Mouse (Mus musculus): ENCODE measurements around the gene Csf1. TPM values are rescaled to one million over a fixed set of nuclear protein-coding genes. Genes with fewer than 3 reads are reported as not detected.

Gene Csf1
- polyA plus RNA-seq, 2 experiments from 2014 or later = 11.0 to 23.3 TPM

DNA sequence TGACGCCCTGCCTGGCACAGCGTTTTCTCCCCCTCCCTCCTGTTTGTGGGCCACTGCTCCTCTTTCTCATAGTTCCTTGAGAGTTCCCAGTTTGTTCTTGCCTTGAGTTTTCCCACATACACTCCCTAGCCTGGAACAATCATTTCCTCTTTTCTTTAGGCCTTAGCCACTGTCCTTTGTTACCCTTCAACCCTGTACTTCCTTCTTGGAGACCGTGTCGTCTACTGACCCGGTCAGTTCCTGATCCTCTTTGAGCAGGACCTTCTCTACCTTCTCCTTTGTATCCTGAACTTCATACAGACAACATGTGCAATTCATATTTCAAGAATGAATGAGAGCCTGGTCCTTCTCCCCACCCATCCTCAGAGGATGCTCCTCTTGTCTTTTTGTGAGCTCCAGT lies 21.0 kb upstream of the Csf1 start:
- no peak for ATAC-seq

DNA sequence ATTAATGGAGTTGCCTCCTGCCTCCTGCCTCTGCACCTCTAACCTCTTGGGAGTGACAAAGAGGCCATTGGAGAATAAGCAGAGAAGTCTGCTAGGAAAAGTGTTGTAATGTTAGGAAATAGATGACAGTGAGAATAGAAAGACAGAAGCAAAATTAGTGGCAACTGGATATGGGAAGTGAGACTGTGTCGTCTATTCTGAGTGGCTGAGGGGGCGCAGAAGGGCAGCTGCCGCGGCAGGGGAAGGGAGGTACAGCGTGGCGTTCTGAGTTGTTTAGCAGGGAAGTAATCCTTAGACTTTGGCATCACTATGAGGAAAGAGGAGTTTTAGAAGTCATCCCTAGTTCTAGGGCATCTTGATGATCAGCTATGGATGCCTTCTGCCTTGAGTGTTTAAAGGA lies 17.7 kb upstream of the Csf1 start:
- ATAC-seq = no peak

DNA sequence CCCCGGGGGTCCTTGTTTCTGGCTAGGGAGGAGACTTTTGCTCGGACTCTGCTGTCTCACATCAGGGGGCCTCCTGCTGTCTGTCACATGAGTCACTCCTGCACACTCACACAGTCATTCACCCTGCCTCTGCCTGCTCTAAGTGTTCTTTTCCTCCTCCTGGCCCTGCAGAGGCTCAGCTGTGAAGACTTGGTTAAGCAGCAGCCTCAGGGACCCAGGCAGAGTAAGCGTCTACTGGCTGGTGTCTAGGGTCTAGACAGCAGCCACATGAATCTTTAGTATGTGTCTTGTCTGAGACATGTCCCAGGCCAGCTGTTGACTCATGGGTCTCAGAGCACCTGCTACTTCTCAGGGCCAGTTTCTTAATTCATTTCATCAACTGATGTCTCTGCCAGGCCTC lies 16.0 kb upstream of the Csf1 start:
- no peak for ATAC-seq

DNA sequence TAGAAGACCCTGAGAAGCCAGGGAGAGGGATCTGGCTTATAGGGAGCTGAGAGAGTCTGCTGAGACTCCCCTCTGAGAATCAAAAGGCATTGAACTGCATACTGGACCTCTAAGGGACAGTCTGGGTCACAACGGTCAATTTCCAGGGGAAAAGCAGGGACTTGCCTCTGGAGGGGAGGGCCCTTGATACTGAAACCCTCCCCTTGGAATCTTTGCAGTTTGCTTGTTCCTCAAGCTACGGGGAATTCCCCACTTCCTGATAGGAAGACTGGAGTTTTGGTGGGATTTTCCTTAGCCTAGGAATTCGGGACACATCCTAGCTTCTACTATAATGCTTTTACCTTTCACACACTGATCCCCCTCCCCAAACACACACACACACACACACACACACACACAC lies 15.5 kb upstream of the Csf1 start:
- ATAC-seq = no peak

DNA sequence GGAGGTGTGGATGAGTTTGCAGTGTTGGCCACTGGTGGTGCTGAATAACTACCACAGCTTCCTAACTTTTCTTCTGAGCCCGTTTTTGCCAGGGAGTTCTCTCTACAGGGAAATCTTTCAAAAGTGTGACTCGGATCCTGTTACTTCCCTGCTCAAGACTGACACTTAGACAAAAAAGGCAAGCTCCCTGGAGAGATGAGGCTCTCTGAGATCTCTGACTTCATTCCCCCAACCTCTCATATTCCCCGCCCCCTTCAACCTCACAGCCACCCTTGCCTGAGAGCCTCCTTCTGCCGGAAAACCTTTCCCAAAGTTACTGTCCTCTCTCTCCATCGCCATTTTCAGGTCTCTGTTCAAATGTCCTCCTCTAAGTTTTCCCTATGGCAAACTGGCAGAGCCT lies 14.8 kb upstream of the Csf1 start:
- ATAC-seq = no peak

DNA sequence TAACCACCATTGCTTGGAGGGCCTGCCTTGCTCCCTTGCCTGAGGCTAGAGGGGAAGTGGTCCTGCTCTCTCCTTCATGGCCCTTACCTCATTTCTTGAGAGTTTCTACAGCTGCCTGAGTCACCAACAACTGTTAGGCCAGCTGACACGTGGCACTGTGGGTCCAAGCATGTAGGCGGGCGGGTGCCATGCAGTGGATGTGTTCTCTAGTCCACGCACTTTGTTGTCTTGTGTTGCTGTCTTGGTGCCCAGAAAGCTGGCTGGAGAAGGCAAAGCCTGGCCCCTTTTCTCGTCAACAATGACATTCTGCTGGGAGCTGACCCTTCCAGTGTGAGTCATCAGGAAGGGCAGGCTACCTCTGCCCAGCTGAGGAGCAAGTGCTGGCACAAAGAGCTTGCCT lies 12.6 kb upstream of the Csf1 start:
- no peak for ATAC-seq

DNA sequence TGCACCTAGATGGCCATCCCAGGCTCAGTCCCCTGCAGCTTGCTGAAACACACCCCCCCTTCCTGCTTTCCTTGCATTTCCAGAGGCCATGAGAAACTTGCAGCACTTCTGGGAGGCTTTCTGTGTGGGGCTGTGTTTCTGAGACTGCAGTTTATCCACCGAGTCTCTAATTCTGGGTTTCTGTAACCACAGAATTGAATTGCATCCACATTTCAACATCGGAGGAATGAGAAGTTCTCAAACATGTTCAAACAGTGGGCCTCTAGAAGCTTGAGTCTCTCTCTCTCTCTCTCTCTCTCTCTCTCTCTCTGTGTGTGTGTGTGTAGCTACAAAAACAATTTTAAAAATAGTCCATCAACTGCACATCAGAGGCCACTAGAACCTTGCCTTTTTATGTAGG lies 9.4 kb upstream of the Csf1 start:
- ATAC-seq = no peak

DNA sequence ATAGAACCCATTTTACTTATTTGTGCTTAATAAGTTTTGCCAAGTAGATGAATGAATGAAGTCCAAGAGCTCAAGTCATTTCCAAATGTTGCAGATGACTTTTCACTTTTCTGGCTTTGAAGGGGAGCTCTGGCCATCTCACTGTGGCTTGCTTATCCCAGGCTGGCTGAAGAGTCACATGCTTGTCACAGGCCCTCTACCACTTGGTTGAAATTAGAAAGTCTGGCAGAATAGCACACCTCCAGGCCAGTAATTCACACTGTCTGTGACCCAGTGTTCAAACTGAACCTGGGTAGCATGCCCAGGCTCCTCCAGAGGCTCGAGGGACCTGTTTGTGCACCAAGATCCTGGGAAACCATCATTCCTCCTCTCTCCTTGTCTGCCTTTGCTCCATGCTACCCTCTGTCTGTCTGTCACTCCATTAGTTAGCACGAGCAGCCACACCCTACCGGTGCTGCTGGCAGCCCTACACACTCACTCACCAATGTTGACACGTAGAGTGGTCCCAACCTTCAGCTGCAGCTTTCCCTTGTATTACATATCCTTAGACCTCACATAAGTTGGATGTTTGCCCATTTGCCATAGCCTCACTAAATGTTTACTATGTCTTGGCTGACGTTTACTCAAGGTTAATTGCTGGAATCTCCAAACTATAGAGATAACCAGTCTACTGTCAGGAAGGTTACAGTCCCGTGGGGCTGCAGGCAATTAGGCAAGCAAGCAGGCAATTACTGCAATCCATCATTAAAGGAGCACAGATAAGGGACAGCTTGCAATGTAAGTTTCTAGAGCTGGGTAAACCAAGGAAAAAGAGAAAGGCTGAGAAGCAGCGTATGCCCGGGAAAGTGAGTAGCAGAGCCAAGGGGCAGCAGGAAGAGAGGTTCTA lies 8.1 kb upstream of the Csf1 start:
- ATAC-seq = no peak

DNA sequence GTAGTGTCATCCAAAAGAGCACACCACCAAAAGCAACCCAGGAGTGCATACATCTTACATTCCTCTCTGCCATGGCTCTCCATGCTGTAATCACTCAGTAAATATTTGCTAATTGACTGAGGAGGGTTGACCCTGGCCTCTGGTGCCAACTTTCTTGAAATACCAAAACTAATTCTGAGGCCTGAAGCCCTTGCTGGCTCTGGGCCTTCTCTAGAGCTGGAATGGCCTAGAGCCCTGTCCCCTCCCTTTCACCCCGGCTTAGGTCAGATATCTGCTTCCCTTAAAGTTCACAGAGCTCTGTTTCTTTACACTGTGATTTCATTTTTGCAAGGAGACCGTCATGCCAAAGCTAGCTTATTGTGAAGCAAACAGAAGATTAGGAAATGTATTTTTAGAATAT lies 6.5 kb upstream of the Csf1 start:
- ATAC-seq = no peak

DNA sequence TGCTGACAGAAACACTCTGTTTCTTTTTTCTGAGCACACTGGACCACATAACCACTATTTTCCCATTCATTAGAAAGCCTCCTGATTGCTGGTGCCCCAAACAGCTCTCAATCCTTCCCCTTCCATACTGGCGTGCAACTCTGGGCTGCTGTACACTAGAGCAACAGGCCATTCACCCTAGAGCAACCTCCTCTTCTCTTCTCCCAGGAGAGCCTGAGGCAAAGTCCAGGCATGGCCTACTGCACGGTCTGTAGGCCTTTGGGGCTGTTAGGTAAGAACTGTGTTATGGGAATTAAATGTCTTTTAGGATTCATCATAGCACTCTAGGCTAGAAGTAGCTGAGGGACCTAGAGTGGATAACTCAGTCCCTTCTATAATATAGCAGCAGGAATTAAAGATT lies 5.7 kb upstream of the Csf1 start:
- no peak for ATAC-seq

DNA sequence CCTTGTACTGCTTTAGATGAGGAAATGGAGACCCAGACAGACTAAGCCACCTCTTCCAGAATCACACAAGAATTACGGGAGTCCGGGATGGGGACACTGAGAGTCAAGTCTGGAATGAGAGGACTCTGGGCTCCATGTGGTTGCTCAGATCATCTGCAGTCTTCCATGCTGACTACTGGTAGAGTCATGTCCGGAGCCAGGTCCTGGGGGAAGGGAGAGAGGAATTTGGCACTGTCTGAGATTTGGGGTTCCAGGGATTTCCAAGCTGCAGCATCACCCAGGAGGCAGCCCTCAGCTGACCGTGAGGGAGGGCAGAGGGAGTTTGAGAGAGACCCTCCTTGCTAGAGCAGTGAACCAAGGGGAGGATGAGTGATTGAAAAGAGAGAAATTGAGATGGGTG lies 3.3 kb upstream of the Csf1 start:
- no peak for ATAC-seq

DNA sequence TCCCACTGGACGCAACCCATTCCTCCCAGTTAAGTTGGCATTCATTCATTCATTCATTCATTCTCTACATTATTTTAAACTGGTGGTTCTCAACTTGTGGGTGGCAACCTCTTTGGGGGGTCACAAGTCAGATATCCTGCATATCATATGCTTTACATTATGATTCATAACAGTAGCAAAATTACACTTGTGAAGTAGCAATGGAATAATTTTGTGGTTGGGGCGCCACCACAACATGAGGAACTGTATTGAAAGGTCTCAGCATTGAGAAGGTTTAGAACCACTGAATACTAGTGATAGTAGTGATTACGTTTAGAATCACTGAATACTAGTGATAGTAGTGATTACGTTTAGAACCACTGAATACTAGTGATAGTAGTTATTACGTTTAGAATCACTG lies 1.2 kb upstream of the Csf1 start:
- no peak for ATAC-seq

DNA sequence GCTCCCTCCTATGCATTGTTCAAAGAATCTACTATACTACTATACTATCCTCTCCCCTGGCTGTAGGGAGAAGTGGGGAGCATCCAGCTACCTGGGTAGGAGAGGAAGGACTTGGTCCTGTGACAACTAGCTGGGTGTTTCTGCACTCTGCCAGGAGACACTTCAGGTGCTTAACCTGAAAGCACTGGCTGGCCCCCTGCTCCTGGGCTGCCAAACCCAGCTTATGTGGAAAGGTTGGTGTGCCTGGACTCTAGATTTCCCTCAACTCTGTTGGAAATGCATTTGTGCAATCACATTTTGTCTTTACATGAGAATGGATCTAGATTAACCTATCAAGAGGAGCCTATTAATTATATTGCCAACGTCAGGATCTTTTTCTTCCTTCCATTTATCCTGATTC lies 502 bp upstream of the Csf1 start:
- ATAC-seq = no peak

DNA sequence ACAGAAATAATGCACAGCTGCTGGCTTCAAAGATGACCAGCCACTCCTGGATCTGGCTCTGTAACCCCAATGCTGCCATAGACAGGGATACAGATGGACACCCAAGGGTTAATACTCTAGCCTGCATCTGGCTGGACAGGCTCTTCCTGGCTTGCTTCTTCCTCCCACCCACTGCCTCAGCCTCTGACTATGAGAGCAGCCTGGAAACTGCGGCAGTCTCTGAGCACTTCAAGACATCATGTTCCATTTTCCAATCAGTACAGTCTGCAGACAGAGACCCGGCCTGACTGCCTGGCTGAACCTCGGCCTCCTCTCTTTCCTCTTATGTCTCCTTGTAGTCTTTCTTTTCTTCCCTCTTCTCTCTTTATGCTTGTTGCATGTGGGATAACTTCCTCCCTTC lies 1.6 kb downstream of the Csf1 start:
- ATAC-seq = no peak

DNA sequence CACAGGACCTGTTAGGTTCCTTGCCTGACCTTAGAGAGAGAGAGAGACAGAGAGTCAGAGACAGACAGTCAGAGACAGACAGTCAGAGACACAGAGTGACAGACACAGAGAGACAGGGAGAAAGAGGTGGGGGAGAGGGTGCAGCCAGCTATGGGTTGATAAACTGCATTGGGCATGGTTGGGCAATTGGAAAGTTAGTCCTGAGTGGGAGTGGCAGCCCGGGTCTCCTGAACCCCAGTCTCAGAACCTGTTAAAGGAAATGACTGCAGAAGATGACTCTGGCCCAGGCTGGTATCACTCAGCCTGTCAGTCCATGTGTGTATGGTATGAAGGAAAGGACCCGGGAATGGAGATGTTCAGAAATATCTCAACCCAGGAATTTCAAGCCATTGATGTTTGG lies 2.1 kb downstream of the Csf1 start:
- ATAC-seq = no peak

DNA sequence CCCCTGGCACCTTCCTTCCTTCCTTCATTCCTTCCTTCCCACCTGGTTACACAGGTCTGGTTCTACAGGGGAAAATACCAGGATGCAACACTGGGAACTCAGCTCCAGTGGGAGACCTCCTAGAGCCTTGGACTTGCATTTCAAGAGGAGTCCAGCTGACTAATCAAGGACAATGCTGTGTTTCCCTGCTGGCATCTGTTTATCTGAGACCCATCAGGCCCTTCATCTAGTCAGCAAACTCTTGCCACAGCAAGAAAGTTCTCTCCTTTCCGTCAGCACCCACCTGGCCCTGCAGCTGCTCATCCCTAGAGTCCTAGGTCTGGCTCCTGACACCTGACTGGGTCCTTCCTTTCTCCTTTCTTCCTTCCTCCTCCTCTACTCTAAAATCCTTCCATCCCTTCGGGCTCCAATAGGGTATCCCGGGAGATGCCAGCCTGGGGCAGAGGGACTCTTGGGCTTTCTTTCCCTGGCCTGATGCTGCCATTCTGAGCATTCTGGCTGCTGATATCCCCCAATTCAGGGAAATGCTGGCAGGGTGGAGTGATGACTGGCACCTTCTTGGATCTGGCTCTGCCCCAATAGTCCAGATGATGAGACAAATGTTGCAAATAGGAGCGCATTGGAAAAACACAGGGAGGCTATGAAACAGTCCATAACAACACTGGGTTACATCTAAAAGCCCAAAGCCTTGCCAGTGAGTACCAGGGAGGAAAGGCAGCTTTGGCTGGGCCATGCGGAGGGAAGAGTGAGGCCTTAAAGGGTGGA lies 2.7 kb downstream of the Csf1 start:
- no peak for ATAC-seq

DNA sequence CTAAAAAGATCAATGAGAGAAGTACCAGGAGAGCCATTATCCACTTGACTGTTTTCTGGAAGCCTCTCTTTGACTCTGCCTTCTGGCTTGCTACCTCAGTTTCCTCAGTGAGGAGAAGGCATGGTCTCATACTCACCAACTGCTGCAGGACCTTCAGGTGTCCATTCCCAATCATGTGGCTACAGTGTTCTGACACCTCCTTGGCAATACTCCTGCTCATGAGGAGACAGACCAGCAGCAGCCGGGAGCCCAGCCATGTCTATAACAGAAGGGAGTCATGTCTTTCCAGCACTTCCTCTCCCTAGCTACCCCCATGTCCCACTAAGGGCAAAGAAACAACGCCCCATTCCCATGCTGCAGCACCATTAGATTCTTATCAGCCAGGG lies 3.8 kb downstream of the Csf1 start:
- ATAC-seq = no peak

DNA sequence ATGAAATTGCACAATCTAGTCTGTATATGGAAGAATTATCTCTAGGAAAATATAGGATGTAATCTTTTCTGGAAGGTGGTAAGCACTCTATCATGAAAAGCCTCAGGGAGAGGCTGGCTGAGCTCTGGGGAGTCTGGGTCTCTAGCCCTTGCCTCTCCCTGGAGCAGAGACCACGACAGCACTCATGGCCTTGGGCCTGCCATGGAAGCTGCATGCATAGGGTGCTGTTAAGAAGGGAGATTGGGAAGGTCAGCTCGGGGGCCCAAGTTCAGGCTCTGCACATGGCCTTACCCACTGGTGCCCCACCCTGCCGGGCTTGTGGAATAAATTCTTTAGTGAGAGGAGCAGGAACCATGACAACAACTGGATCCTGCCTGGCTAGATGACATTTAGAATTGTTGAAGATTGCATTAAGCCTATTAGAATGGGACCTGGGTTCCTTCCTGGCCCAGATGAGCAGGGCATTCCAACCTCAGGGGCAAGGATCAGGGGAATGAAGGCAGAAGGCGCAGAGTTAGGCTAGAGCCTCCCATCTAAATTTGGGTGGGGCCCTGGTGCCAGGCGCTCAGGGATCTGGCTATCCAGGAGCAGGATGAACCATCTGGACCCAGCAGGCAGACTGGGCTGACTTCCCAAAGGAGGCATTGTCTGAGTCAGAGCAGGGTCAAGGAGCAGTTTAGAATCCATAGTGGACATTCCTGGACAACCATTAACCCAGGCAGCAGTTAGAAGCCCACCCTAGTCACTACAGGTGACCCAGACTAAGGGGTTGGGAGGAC lies 4.4 kb downstream of the Csf1 start:
- ATAC-seq = no peak

DNA sequence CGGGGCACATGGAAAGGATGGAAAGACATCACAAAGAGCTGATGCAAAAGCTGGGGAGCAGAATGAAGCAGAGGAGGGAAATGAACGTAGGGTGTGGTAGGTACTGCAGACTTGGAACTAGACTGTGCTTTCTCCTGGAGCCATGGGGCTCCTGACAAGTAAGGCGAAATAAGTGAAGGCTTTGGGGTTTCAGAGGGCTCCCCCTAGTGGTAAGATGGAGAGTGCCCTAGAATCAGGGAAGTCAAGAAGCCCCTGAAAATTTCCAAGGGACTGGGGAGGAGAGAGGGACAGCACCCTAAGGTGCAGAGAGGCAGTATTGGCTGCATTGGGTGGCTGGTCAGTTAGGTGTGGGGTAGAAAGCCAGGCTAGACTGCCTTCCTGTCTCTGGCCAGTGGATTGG lies 5.6 kb downstream of the Csf1 start:
- ATAC-seq = peak; percentile 56

DNA sequence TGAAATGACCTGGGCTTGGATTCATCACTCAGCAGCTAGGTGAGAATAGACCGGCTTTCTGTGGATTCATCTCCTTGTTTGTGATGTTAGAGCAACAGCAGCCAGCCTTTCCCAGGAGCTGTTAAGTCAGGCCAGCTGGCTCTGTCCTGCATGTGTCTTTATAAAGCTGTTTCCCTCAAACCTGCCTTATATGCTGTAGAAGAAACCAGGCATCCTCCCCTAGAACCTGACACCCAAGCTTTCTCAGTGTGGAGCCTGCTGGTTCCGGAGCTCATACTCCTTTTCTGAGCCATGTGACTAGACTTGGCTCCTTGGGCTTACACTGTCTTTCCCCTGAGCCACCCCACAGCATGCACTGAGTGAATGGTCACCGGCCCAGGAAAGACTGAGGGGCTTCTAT lies 8.7 kb downstream of the Csf1 start:
- ATAC-seq = no peak

DNA sequence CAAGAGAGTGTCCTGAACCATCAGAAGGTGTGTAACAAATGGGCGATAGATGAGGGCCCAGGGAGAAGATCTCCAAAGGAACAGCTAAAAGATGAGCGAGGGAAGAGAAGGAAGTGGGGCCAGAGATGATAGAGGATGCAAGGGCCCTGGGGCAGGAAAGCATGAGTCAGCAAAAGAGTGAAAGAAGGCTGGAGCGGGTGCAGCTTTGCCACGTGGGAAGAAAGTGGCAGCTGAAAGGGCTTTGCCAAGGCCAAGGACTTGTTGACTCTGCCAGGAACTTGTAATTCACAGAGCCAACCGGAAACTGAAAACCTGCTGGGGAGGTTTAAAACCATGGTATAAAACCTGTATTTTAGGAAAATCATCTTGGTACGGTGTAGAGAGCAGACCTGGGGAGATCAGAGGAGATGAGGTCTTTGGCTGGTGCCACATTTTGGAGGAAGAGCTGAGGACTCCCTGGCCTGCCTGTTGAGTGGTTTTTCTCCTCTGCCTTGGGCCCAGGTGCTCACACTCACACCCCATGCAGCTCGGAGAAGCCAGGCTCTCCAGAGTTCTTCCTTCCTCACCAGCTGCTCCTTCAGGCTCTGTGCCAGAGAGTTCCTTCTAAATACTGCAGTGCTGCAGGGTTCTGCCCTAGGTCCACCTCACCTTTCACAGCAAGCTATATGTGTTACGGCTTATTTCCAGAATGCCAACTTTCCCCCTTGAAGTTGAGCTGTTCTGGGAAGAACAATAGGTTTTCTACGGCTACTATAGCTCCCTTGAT lies 9.3 kb downstream of the Csf1 start:
- ATAC-seq = no peak

DNA sequence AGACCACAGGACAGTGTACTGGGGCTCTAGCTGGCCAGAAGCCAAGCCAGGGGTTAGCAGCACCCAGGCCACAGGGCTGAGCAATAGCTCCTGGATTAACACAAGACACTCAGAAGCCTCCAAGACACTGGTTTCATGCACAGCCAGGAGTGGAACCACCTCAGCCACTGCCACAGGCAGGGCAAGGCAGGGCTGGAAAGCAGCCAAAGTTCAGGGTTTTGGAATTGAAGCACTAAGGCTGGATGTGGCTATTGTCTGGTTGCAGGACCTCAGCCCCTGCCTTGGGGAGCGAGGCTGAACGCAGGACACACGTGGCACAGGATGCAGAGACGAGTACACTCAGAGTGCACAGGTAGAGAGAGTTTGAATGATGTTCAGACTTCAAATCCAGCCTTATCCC lies 10.8 kb downstream of the Csf1 start:
- no peak for ATAC-seq

All from activated CD4-positive, CD25-positive, alpha-beta regulatory T cell, adult 4 months (primary cell).